Mouse (Mus musculus) naive thymus-derived CD4-positive, alpha-beta T cell, adult 2 months (primary cell): ENCODE results near the gene Ush2a.

Experiments
- DNase-seq: peaks from one replicate; pipeline ENCODE4 v3.0.0-alpha.2; 2011; ENCODE audit warnings: low read depth

Ush2a gene

GRCm38 (mm10) chr1:188668513-188668912 lies 406.7 kb downstream of the Ush2a start:
- DNase-seq = no peak

GRCm38 (mm10) chr1:188672871-188673270 lies 411.0 kb downstream of the Ush2a start:
- no peak for DNase-seq

GRCm38 (mm10) chr1:188674640-188675510 lies 413.1 kb downstream of the Ush2a start:
- no peak for DNase-seq

GRCm38 (mm10) chr1:188675511-188675863 lies 413.7 kb downstream of the Ush2a start:
- DNase-seq = no peak

GRCm38 (mm10) chr1:188678189-188678588 lies 416.4 kb downstream of the Ush2a start:
- DNase-seq = no peak

GRCm38 (mm10) chr1:188686362-188686761 lies 424.5 kb downstream of the Ush2a start:
- DNase-seq = no peak

- no peak for DNase-seq
These were observed 434.5 kb downstream of the Ush2a start for GRCm38 (mm10) chr1:188696295-188696694.

DNA sequence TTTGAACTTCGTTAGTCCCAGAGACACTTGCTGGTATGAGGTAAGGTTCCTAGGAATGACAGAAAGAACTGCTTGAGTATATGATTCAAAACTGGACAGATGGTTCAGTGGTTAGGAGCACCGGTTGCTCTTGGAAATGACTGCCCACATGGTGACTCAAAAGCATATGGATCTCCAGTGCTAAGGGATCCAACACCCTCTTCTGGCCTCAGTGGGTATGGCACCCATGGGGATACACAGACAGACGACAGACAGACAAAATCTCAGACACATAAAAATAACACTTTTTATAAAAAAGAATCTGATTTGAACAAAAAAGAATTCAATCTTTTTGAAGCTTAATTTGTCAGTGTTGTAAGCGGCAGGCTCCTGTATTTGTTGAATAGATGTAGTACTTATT lies 446.4 kb downstream of the Ush2a start:
- DNase-seq = no peak

GRCm38 (mm10) chr1:188708694-188709093 lies 446.9 kb downstream of the Ush2a start:
- DNase-seq = no peak

DNA sequence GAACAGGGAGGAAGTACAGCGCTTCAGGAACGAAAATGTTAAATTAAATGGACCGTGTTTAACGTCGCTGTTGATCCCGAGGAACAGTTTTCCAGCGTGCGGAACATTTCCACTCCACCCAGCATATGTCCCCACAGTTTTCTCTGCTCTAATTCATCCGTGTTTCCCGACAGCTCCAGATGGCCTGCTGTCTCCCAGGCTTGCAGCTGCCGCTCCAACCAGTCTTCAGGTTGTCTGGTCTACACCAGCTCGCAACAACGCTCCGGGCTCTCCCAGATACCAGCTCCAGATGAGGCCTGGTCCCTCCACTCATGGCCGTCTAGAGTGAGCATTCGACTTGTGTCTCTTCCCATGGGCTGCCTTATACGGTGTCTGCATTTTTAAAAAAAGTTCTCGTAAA lies 452.3 kb downstream of the Ush2a start:
- DNase-seq = no peak

DNA sequence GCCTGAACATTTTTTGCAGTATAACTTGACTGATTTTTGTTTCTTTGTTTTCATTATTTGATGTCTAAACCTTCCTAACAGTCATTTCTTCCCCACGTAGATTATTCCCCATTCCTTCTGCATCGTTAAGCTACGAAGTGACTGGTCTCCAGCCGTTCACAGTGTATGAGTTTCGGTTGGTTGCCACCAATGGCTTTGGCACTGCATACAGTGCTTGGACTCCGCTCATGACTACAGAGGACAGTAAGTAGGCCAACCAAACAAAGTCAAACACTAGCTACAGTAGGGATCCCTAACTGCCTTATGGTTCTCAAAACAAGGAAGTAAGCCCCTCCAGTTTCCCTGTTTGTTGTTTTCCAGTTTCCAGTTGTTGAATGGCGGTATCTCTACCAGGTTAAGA lies 453.1 kb downstream of the Ush2a start:
- DNase-seq = no peak

DNA sequence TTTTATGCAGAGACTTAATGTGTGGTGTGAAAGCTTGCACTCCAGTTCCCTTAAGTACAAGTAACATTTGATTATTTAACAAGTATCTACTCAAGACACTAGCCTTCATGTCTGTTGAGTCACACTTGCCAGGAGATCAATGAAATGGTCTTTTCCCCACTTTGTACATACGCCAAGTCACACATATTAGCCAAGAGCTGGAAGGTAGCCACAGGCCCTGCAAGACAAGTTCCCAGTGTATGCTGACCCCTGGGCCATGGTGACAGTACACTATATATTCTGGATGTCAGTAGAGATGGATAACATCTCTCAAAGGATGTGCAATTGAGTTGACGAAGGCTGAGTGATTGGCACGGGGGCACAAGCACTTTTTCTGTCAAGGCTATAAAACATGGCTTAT lies 455.1 kb downstream of the Ush2a start:
- DNase-seq = no peak

DNA sequence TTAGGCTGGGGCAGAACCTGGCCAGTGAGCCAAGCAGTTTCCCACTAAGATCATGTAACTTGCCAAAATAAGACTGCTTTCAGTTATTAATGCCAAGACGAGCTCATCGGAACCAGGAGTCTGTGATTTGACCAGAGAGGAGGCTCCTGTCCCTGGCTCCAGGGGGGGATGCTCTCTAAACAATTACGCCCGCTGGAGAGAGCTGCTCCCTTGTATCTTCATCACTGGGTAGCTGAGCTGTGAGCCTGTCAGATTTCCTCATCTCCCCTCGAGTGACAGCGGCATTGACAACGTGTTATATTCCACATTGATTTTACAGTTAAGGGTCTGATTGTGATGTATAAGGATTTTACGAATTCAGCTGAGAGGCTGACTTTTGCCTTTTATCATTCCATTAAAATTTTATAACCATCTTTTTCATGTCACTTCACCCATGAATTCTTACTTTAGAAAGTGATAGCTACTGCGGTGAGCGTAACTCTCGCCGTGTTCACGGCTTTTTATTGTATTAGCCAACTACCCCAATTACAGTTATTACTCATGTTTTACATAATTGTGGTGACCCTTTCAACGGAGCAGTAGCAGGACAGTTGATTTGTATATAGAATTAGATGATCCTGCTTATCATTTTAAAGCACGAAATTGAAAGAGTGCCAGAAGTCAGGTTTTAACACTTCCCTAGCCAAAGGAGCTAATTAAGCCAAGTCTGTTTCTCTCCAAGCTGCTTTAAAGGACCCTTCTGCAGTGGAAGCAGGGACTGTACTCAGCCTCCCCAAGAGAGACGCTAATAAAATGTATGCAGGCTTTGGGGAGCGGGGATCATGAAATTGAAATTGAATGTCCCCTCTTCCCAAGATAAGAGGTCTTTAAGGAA lies 463.5 kb downstream of the Ush2a start:
- no peak for DNase-seq

GRCm38 (mm10) chr1:188726937-188727336 lies 465.1 kb downstream of the Ush2a start:
- DNase-seq = no peak

GRCm38 (mm10) chr1:188728625-188729024 lies 466.8 kb downstream of the Ush2a start:
- DNase-seq = no peak

- DNase-seq = no peak
These were observed 467.4 kb downstream of the Ush2a start for GRCm38 (mm10) chr1:188729179-188729578.

DNA sequence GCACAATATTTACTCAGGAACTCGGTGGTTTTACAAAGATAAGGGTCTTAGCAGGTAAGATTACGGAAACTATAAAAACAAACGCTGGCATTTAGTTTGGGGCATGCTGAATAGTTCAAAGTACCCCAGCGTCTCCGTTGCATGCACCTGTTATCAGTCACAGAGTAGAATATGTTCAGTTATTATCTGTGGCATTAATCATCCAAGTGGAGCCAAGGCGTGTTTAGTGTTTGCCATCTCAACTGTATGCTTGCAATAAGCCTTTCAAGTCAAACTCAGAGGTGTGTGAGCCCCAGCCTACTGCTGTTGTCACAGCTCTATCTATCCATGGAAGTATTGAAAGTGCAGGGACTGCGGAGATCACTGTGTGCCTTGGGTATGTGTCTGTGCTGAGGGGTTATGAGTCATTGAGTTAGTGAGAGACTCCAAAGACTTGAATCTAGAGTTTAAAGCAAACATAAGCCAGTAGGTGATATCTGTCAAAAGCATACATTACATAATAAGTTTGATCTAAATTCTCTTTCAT lies 473.0 kb downstream of the Ush2a start:
- no peak for DNase-seq

DNA sequence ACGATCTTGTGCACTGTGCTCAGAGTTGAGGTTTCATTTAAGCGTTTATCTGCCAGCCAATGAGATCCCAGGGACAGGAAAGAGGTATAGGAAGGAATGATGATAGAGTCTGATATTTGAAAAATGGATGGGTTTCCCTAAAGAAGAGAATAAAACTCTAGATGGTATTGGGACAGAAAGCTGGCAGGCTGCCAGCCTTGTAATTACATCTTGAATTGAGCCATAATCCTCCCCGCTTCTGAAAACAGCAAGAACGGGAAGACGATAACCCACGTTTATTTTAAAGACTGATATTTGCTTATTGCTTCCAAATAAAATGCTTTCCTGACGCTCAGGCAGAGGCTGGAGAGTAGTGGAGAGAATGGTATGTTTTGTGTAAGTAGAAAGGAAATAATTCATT lies 481.1 kb downstream of the Ush2a start:
- DNase-seq = no peak

DNA sequence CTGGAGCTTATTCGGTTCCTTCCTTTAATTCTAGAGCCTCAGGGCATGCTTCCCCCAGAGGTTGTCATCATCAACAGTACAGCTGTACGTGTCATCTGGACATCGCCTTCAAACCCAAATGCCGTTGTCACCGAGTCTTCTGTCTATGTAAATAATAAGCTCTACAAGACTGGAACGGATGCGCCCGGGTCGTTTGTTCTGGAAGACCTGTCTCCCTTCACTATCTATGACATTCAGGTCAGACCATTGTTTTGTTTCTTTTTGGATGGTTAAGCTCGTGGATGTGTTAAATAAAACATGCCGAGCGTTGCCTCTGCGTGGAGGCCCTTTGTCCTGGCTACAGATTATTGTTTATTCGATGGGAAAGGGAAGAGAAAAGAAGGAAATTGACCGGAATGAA lies 493.2 kb downstream of the Ush2a start:
- no peak for DNase-seq

DNA sequence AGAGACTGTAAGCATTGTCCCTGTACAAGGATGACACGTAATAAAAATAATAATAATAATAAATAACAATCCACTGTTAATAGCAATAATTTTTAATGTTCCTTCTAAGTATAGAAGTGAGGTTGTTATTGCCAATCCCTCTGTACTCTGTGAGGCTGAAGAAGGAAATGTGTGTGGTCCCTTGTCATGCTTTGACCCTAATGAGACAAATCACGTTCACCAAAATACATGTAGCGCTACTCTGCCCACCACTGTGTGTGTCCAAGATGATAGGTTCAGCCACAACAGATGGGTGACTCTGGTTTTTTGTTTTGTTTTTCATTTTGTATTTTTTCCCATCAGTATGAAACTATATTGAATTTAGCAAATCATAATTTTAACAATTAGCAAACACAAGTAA lies 498.7 kb downstream of the Ush2a start:
- no peak for DNase-seq

- DNase-seq = no peak
These were observed 500.6 kb downstream of the Ush2a start for GRCm38 (mm10) chr1:188762463-188762862.

GRCm38 (mm10) chr1:188763761-188764160 lies 501.9 kb downstream of the Ush2a start:
- no peak for DNase-seq

- no peak for DNase-seq
These were observed 509.0 kb downstream of the Ush2a start for GRCm38 (mm10) chr1:188770828-188771227.
